Mouse (Mus musculus): ENCODE measurements around the gene Ppp2r5e.

The Ppp2r5e gene

GRCm38 (mm10) chr12:75572271-75572670 lies 23.8 kb downstream of the Ppp2r5e start:
- no peak for DNase-seq

GRCm38 (mm10) chr12:75570138-75570537 lies 25.9 kb downstream of the Ppp2r5e start:
- no peak for DNase-seq

- no peak for DNase-seq
Measured at GRCm38 (mm10) chr12:75567745-75568144, 28.3 kb downstream of the Ppp2r5e start.

GRCm38 (mm10) chr12:75565756-75566155 lies 30.3 kb downstream of the Ppp2r5e start:
- DNase-seq: no peak

- DNase-seq: no peak
Measured at GRCm38 (mm10) chr12:75564498-75564897, 31.5 kb downstream of the Ppp2r5e start.

GRCm38 (mm10) chr12:75562996-75563618 lies 32.9 kb downstream of the Ppp2r5e start:
- DNase-seq: no peak

GRCm38 (mm10) chr12:75560681-75561387 lies 35.2 kb downstream of the Ppp2r5e start:
- no peak for DNase-seq

- DNase-seq: no peak
Measured at GRCm38 (mm10) chr12:75559196-75559595, 36.8 kb downstream of the Ppp2r5e start.

GRCm38 (mm10) chr12:75557813-75558212 lies 38.2 kb downstream of the Ppp2r5e start:
- DNase-seq: no peak

GRCm38 (mm10) chr12:75555032-75555431 lies 41.0 kb downstream of the Ppp2r5e start:
- DNase-seq: no peak

GRCm38 (mm10) chr12:75552296-75552695 lies 43.7 kb downstream of the Ppp2r5e start:
- DNase-seq: no peak

- DNase-seq: no peak
Measured at GRCm38 (mm10) chr12:75551671-75552070, 44.4 kb downstream of the Ppp2r5e start.

- DNase-seq: no peak
Measured at GRCm38 (mm10) chr12:75548999-75549398, 47.0 kb downstream of the Ppp2r5e start.

GRCm38 (mm10) chr12:75547174-75547573 lies 48.9 kb downstream of the Ppp2r5e start:
- no peak for DNase-seq

GRCm38 (mm10) chr12:75546241-75546640 lies 49.8 kb downstream of the Ppp2r5e start:
- no peak for DNase-seq

GRCm38 (mm10) chr12:75545431-75545925 lies 50.6 kb downstream of the Ppp2r5e start:
- no peak for DNase-seq

- DNase-seq: no peak
Measured at GRCm38 (mm10) chr12:75544666-75545065, 51.4 kb downstream of the Ppp2r5e start.

GRCm38 (mm10) chr12:75544259-75544658 lies 51.8 kb downstream of the Ppp2r5e start:
- DNase-seq: no peak

- no peak for DNase-seq
Measured at GRCm38 (mm10) chr12:75543346-75543745, 52.7 kb downstream of the Ppp2r5e start.

GRCm38 (mm10) chr12:75540621-75541171 lies 55.3 kb downstream of the Ppp2r5e start:
- DNase-seq: no peak

- no peak for DNase-seq
Measured at GRCm38 (mm10) chr12:75539228-75539627, 56.8 kb downstream of the Ppp2r5e start.

- no peak for DNase-seq
Measured at GRCm38 (mm10) chr12:75537673-75538423, 58.2 kb downstream of the Ppp2r5e start.

- no peak for DNase-seq
Measured at GRCm38 (mm10) chr12:75537019-75537672, 58.9 kb downstream of the Ppp2r5e start.

Data from right cerebral cortex, postnatal 25 days (tissue).